Mouse (Mus musculus): ENCODE measurements at regions not wholly inside any gene's neighbourhood (a gene's known extent, or its start where the extent isn't known, plus 50 kb on each side); places are given as distances from the start of the nearest gene placed in this dataset.

- dilution Hi-C loops (cut with MboI; ENCODE audit: extremely low pct_ligation_motif_present, extremely low pct_unique_long_range_greater_than_20kb, low sequenced_read_pairs): no loop called here
- Histone ChIP-seq H3K9ac (ENCODE audit: insufficient read depth, low read depth) (no peak overlapping the region), H3K79me2 (replicated peaks; ENCODE audit: control insufficient read depth, extremely low read depth, insufficient read depth, poor library complexity, severe bottlenecking) (no peaks in the 10 kb centered on the region), H3K27me3 (replicated peaks) (no peaks in the 10 kb centered on the region), H3K4me2 (ENCODE audit: insufficient read depth, low read depth, poor library complexity, severe bottlenecking) (no peak overlapping the region), H3K9me3 (replicated peaks; ENCODE audit: low read length) (no peaks in the 10 kb centered on the region), H3K27ac (ENCODE audit: insufficient read depth, low read depth) (no peak overlapping the region), H3K4me3 (replicated peaks in 1 of 3; ENCODE audit: low read depth in 2 of 3, low read length in 2 of 3, poor library complexity in 1 of 3) (no peak overlapping the region), H3K36me3 (replicated peaks in 1 of 2; ENCODE audit: control insufficient read depth in 1 of 2, insufficient read depth in 1 of 2, low read length in 1 of 2) (no peaks in the 10 kb centered on the region), H3K4me1 (ENCODE audit: control insufficient read depth in 1 of 2, insufficient read depth in 2 of 2) (no peaks in the 10 kb centered on the region)
- in situ Hi-C loops (cut with MboI; ENCODE audit: low pct_ligation_motif_present, low pct_unique_long_range_greater_than_20kb, low sequenced_read_pairs): loop anchor here (25.0 kb wide), 5 partner anchors 102 to 827 kb away; no protein-coding TSS in a partner anchor
- TF ChIP-seq ZNF384 (IDR thresholded peaks at IDR 0.05; ENCODE audit: low read depth, low read length) (no peak), JUN (IDR thresholded peaks at IDR 0.05; ENCODE audit: insufficient read depth, low read depth, low read length) (no peak), UBTF (IDR thresholded peaks at IDR 0.05; ENCODE audit: low read depth, low read length) (no peak), CHD2 (IDR thresholded peaks at IDR 0.05; ENCODE audit: low read length) (no peak), JUND (conservative IDR thresholded peaks at IDR 0.05; ENCODE audit: low read depth, low read length) (no peak), PAX5 (IDR thresholded peaks at IDR 0.05; ENCODE audit: low read length) (no peak), SMC3 (IDR thresholded peaks at IDR 0.05; ENCODE audit: low read depth, low read length) (no peak), BHLHE40 (IDR thresholded peaks at IDR 0.05; ENCODE audit: low read depth, low read length) (no peak), EP300 (IDR thresholded peaks at IDR 0.05; ENCODE audit: low read length) (no peak), MXI1 (IDR thresholded peaks at IDR 0.05; ENCODE audit: low read depth, low read length) (no peak), ZKSCAN1 (IDR thresholded peaks at IDR 0.05; ENCODE audit: borderline replicate concordance, low read depth, low read length) (no peak), MYC (IDR thresholded peaks at IDR 0.05; ENCODE audit: low read depth, low read length) (no peak), KAT2A (IDR thresholded peaks at IDR 0.05; ENCODE audit: insufficient replicate concordance, low read length) (no peak)
- DNase-seq (ENCODE audit: extremely low read depth): no peak
These were observed 114.9 kb upstream of the N6amt1 start for GRCm38 (mm10) chr16:87239105-87239504.

- no peak overlapping the region for H3K4me3 ChIP-seq (replicated peaks in 1 of 3; ENCODE audit: low read depth in 2 of 3, low read length in 2 of 3, poor library complexity in 1 of 3)
- H3K27me3 ChIP-seq (replicated peaks): no peaks in the 10 kb centered on the region
- no peak overlapping the region for H3K27ac ChIP-seq (ENCODE audit: insufficient read depth, low read depth)
- TF ChIP-seq E2F4 (IDR thresholded peaks at IDR 0.05; ENCODE audit: insufficient replicate concordance, low read depth, low read length) (no peak), HCFC1 (IDR thresholded peaks at IDR 0.05; ENCODE audit: low read depth, low read length) (no peak), RCOR1 (conservative IDR thresholded peaks at IDR 0.05; ENCODE audit: low read depth, low read length) (no peak), CTCF (conservative IDR thresholded peaks at IDR 0.05 in 1 of 2, IDR thresholded peaks at IDR 0.05 in 1 of 2; ENCODE audit: low read depth in 2 of 2, low read length in 2 of 2) (no peak)
- in situ Hi-C loops (cut with MboI; ENCODE audit: low pct_ligation_motif_present, low pct_unique_long_range_greater_than_20kb, low sequenced_read_pairs): loop anchor here (25.0 kb wide), 5 partner anchors 97 to 822 kb away; no protein-coding TSS in a partner anchor
- peaks cover 2% of the 10 kb centered on the region for H3K9me3 ChIP-seq (replicated peaks; ENCODE audit: low read length)
- no peak for DNase-seq (ENCODE audit: extremely low read depth)
- dilution Hi-C loops (cut with MboI; ENCODE audit: extremely low pct_ligation_motif_present, extremely low pct_unique_long_range_greater_than_20kb, low sequenced_read_pairs): no loop called here
- H3K4me2 ChIP-seq (ENCODE audit: insufficient read depth, low read depth, poor library complexity, severe bottlenecking): no peak overlapping the region
- H3K4me1 ChIP-seq (ENCODE audit: control insufficient read depth in 1 of 2, insufficient read depth in 2 of 2): no peaks in the 10 kb centered on the region
- H3K9ac ChIP-seq (ENCODE audit: insufficient read depth, low read depth): no peak overlapping the region
- H3K36me3 ChIP-seq (replicated peaks in 1 of 2; ENCODE audit: control insufficient read depth in 1 of 2, insufficient read depth in 1 of 2, low read length in 1 of 2): no peaks in the 10 kb centered on the region
- no peaks in the 10 kb centered on the region for H3K79me2 ChIP-seq (replicated peaks; ENCODE audit: control insufficient read depth, extremely low read depth, insufficient read depth, poor library complexity, severe bottlenecking)
These were observed 119.8 kb upstream of the N6amt1 start for GRCm38 (mm10) chr16:87234199-87234598.

Data from CH12.LX (cell line).